Mouse (Mus musculus) liver, embryonic 16.5 days (tissue): ENCODE data around the gene Eif2b1. TPM values are rescaled to one million over a fixed set of nuclear protein-coding genes. Genes with fewer than 3 reads are reported as not detected.

Experiments used
- ATAC-seq: fragments of 200-750 bp; cut with Nextera tagmentation; 2 replicates; pipeline ENCODE4 v1.8.0; 2017; ENCODE audit warnings: low read depth, mild to moderate bottlenecking, moderate number of reproducible peaks, moderate library complexity
- H3K27ac ChIP-seq: fragments of 300-500 bp; sonication (generic); 2 replicates; pipeline ENCODE4 v1.5.1; 2014; ENCODE audit warnings: mild to moderate bottlenecking, low read length
- H3K27me3 ChIP-seq: fragments of 300-500 bp; sonication (generic); 2 replicates; pipeline ENCODE4 v1.6.1; 2014; ENCODE audit warnings: low read depth, low read length, mixed read lengths; ENCODE audit not compliant: control insufficient read depth, insufficient read depth
- H3K36me3 ChIP-seq: fragments of 300-500 bp; sonication (generic); 2 replicates; pipeline ENCODE4 v1.6.1; 2014; ENCODE audit warnings: mild to moderate bottlenecking; ENCODE audit not compliant: control insufficient read depth, insufficient read depth
- H3K4me1 ChIP-seq: fragments of 300-500 bp; sonication (generic); 2 replicates; pipeline ENCODE4 v1.6.1; 2014; ENCODE audit warnings: low read depth, low read length, mixed read lengths; ENCODE audit not compliant: control insufficient read depth
- H3K4me2 ChIP-seq: fragments of 300-500 bp; sonication (generic); 2 replicates; pipeline ENCODE4 v1.6.1; 2014; ENCODE audit warnings: low read depth, low read length, mixed read lengths
- H3K4me3 ChIP-seq: fragments of 300-500 bp; sonication (generic); 2 replicates; pipeline ENCODE4 v1.5.1; 2014; ENCODE audit warnings: low read depth, mild to moderate bottlenecking, low read length
- H3K9ac ChIP-seq: fragments of 300-500 bp; sonication (generic); 2 replicates; pipeline ENCODE4 v1.6.1; 2014; ENCODE audit warnings: low read depth, low read length
- H3K9me3 ChIP-seq: fragments of 300-500 bp; sonication (generic); replicated peaks from 2 replicates; pipeline ENCODE4 v1.6.1; 2016; ENCODE audit warnings: low read length; ENCODE audit not compliant: control insufficient read depth
- WGBS: fragments of 180-500 bp; shearing (Covaris S2); extraction: QIAGEN DNeasy Blood & Tissue Kit; methylation state at CpG from one replicate; pipeline ENCODE4 v1.1.7; 2014; ENCODE audit not compliant: insufficient replicate concordance; 5-methylcytosine and 5-hydroxymethylcytosine counted together
- polyA plus RNA-seq: library from polyadenylated mRNA; unstranded; fragments of >200 nt; fragmentation: Nextera tagmentation; extraction: Ambion mirVana; gene quantifications from 2 replicates; pipeline ENCODE4 v1.2.1, GENCODE M21; 2015

Eif2b1 gene
- polyA plus RNA-seq, 1 experiment from 2014 or later = 33.0 TPM

DNA sequence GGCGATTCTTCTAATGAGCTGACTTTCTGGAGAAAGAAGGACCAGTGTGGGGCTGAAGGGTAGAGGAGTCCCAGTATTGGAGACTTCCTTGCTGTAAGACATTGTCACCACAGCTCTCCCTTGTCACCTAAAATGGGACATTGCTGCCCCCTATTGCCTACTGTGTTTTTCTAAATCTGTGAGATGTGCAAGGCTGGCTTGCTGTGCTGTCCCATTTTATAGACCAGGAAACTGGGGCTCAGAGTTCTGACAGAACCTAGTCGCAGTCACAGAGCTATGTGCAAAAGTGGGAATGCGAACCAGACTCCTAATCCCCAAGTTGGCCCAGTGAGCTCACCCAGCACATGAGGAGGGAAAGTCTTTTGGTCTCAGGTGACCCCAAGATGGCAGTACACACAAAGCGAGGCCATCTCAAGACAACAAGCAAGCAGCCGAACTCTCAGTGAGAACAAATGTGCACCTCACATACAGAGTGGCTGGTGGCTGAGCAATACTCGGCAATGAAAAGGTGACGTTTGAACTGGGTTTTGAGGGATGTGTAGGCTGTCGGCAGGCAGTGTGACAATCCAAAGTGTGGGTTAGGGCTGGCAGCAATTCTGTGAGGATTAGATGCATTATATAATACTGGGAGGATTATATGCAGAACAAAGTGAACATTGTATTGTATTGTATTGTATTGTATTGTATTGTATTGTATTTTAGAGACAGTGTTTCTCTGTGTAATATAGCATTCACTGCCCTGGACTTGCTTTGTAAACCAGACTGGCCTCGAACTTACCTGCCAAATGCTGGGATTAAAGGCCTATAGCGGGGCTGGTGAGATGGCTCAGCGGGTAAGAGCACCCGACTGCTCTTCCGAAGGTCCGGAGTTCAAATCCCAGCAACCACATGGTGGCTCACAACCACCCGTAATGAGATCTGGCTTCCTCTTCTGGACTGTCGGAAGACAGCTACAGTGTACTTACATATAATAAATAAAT, 39.8 kb downstream of the Eif2b1 start:
- Histone ChIP-seq H3K27me3 (no peaks in the 10 kb centered on the region), H3K4me3 (no peak overlapping the region), H3K4me2 (no peak overlapping the region), H3K4me1 (peaks cover 25% of the 10 kb centered on the region), H3K9ac (no peak overlapping the region), H3K27ac (no peak overlapping the region), H3K36me3 (peaks cover 9% of the 10 kb centered on the region), H3K9me3 (no peaks in the 10 kb centered on the region)
- no peak for ATAC-seq
- WGBS = 67% methylated on average over 14 of the region's 16 CpGs

- WGBS = 4% methylated on average over 17 of the region's 17 CpGs
These were observed 42.2 kb downstream of the Eif2b1 start for GRCm38 (mm10) chr5:124536776-124537175.

GRCm38 (mm10) chr5:124535016-124535415, 43.9 kb downstream of the Eif2b1 start:
- Histone ChIP-seq H3K4me1 (peaks cover 15% of the 10 kb centered on the region), H3K36me3 (no peaks in the 10 kb centered on the region), H3K9me3 (no peaks in the 10 kb centered on the region), H3K27ac (no peak overlapping the region), H3K27me3 (peaks cover 26% of the 10 kb centered on the region), H3K4me2 (no peak overlapping the region), H3K9ac (no peak overlapping the region), H3K4me3 (no peak overlapping the region)
- no peak for ATAC-seq
- 36% methylated on average over 5 of the region's 5 CpGs for WGBS

More at GRCm38 (mm10) chr5:124536776-124537175, 42.2 kb downstream of the Eif2b1 start:
- ATAC-seq = no peak
- Histone ChIP-seq H3K27ac (no peak overlapping the region), H3K9ac (0 out of 2 replicates have a peak overlapping the region, but pooled peaks have one; percentile 22), H3K4me3 (0 out of 2 replicates have a peak overlapping the region, but pooled peaks have one; percentile 0), H3K4me2 (peak overlapping the region; percentile 55), H3K9me3 (no peaks in the 10 kb centered on the region), H3K27me3 (peaks cover 8% of the 10 kb centered on the region), H3K36me3 (no peaks in the 10 kb centered on the region), H3K4me1 (peaks cover 14% of the 10 kb centered on the region)

DNA sequence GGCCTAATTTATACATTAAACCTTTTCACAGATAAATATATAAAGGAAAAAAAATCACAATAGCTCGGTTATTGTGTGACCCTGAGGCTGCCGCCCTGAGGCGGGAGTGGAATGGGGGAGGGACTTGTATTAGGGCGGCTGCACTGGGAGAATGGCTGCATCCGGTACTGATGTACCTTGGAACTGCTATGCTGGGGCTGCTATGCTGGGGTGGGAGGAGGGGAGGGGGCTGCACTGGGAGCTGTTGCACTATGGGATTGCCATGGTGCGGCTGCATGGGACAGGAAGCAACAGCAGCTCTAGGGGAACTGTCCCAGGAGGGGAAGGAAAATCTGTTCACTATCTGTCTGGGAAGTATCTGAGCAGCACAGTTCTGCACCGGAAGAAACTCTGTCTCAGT, 46.5 kb downstream of the Eif2b1 start:
- WGBS = 14% methylated on average over 7 of the region's 7 CpGs
- H3K4me3 ChIP-seq = no peak overlapping the region
- no peaks in the 10 kb centered on the region for H3K36me3 ChIP-seq
- H3K9me3 ChIP-seq = no peaks in the 10 kb centered on the region
- peaks cover 36% of the 10 kb centered on the region for H3K27me3 ChIP-seq
- H3K9ac ChIP-seq = no peak overlapping the region
- H3K4me2 ChIP-seq = no peak overlapping the region
- no peak overlapping the region for H3K27ac ChIP-seq
- ATAC-seq = peak; percentile 41
- H3K4me1 ChIP-seq = peaks cover 16% of the 10 kb centered on the region

GRCm38 (mm10) chr5:124531583-124531930, 47.4 kb downstream of the Eif2b1 start:
- Histone ChIP-seq H3K27ac (peak overlapping the region; percentile 37), H3K4me3 (peak overlapping the region; percentile 67), H3K4me1 (peaks cover 13% of the 10 kb centered on the region), H3K9me3 (no peaks in the 10 kb centered on the region), H3K4me2 (peak overlapping the region; percentile 83), H3K36me3 (no peaks in the 10 kb centered on the region), H3K27me3 (peaks cover 36% of the 10 kb centered on the region), H3K9ac (peak overlapping the region; percentile 54)
- ATAC-seq = 0 out of 2 replicates have a peak, but pooled peaks have one; percentile 12
- WGBS = 15% methylated on average over 14 of the region's 14 CpGs

DNA sequence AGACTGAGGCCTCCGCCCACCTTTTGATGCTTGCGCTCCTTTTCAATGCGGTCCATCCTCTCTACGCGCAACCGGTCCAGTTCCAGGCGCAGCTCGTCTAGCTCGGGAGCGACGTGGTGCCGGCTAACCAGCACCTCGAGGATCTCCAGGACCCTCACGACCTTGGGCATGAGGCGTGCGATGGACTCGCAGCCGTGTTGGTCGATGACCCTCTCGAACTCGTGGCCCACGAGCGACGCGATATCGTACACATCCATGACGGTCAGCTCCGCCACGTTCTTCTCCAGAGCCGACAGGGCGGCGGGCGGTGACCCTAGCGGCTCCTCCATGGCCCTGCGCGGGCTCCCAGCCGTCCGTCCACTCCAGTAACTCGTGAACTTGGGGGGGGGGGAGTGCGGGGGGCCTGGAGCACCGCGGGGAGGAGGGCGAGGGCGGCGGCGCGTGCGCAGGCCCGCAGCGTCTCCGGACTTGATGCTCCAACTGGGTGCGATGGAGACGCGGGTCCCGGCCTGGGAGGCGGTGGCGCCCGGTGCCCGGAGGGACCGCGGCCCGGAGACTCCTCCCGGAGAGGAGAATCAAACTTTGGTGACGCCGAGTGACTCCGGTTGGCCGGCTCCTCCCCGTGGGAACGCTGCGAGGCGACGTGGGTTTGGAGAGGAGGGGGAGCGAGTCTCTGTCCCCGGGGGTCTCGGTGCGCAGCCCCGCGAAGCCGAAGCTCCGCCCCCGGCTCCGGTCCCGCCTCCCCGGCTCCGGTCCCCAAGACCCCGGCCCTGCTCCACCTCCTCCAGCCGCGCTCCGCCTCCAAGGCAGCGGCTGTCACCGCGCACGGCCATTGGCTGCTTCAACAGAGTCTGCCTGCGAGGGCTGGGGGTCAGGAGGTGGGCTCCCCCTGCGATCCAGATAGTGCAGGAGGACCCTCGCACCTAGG, 48.0 kb downstream of the Eif2b1 start, which contains the start of gene Rilpl1:
Gene Rilpl1 (minus strand): TSS at position 737 of the 928 bp plus-strand sequence.
- H3K9ac ChIP-seq = peak within 1 kb of the TSS; percentile 54
- peak within 1 kb of the TSS; percentile 37 for H3K27ac ChIP-seq
- peaks cover 36% of the 10 kb centered on the region for H3K27me3 ChIP-seq
- peaks cover 13% of the 10 kb centered on the region for H3K4me1 ChIP-seq
- ATAC-seq = peak; percentile 56
- no peaks in the 10 kb centered on the region for H3K9me3 ChIP-seq
- H3K4me3 ChIP-seq = peak within 1 kb of the TSS; percentile 67
- 1% methylated on average over 95 of the region's 96 CpGs for WGBS
- peak within 1 kb of the TSS; percentile 83 for H3K4me2 ChIP-seq
- H3K36me3 ChIP-seq = no peaks in the 10 kb centered on the region

DNA sequence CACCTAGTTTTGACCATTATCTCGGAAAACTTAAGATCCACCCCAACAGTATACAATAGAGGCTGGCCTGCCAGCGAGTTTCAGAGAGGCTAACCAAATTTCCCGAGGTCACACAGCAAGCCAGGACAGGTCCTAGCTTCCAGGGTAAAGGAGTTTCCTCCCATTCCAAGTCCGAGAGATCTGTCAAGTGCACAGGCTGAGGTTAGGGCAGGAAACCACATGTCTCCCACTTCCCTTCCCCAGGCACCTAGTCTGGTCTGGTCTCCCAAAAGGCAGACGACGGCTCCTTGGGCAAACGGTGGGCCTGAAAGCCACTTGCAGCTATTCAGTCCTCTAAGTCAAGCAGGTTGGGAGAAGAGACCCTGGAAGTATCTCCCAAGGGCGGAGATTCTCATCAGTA, 49.2 kb downstream of the Eif2b1 start:
- Histone ChIP-seq H3K4me1 (peaks cover 10% of the 10 kb centered on the region), H3K9me3 (no peaks in the 10 kb centered on the region), H3K36me3 (no peaks in the 10 kb centered on the region), H3K27me3 (peaks cover 36% of the 10 kb centered on the region), H3K4me2 (peak overlapping the region; percentile 9; the same call in 1 of the 2 replicates), H3K9ac (no peak overlapping the region), H3K4me3 (no peak overlapping the region; the same call in 1 of the 2 replicates), H3K27ac (no peak overlapping the region)
- ATAC-seq = no peak
- WGBS = 21% methylated on average over 8 of the region's 8 CpGs

DNA sequence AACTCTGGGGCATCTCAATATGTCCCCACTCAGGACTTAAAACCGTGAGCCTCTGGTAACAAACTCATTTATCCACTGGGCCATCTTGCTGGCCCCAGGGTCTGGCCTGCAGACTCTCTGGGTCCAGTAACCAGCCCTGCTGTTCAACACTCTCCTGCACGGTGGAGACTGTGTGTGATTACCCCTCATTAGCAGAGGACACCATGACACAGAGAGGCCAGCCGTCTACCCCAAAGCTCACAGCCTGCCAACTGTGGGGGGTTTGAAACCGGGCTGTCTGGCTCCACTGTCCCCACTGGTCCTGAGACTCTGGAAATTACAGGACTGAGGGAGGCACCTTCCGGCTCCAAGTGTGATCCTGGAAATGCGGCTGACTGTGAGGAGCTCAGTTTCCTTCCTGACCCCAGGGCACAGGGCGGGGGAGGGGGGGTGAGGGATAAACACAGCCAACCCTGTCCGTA, 49.7 kb downstream of the Eif2b1 start:
- no peak overlapping the region for H3K27ac ChIP-seq
- no peak overlapping the region for H3K4me2 ChIP-seq
- no peaks in the 10 kb centered on the region for H3K36me3 ChIP-seq
- no peaks in the 10 kb centered on the region for H3K9me3 ChIP-seq
- H3K4me3 ChIP-seq = no peak overlapping the region
- no peak for ATAC-seq
- WGBS = 34% methylated on average over 8 of the region's 8 CpGs
- peaks cover 36% of the 10 kb centered on the region for H3K27me3 ChIP-seq
- H3K4me1 ChIP-seq = peaks cover 9% of the 10 kb centered on the region
- no peak overlapping the region for H3K9ac ChIP-seq
